Mouse (Mus musculus) left cerebral cortex, postnatal 25 days (tissue): ENCODE data around the gene Gpr176. TPM values are rescaled to one million over a fixed set of nuclear protein-coding genes. Genes with fewer than 3 reads are reported as not detected.

ENCODE experiments used
- DNase-seq, 2 experiments: peaks; one replicate each; pipeline ENCODE4 v3.0.0; 2022; ENCODE audit warnings: low spot score in 2 of 2, mixed read lengths in 1 of 2
- intact Hi-C: fragments of 180-260 bp; cut with DNase I; formaldehyde crosslinking; loops from one replicate; pipeline ENCODE4 v1.15.1; 2025
- total RNA-seq, 2 experiments: library from RNA; stranded (reverse); gene quantifications; 2 replicates each; pipeline ENCODE4 v1.2.3; 2021

The Gpr176 gene
- 10 to 100 TPM in 1 of 2 experiments, 1 to 10 TPM in 1; 9.3 to 11.2 TPM for total RNA-seq

DNA sequence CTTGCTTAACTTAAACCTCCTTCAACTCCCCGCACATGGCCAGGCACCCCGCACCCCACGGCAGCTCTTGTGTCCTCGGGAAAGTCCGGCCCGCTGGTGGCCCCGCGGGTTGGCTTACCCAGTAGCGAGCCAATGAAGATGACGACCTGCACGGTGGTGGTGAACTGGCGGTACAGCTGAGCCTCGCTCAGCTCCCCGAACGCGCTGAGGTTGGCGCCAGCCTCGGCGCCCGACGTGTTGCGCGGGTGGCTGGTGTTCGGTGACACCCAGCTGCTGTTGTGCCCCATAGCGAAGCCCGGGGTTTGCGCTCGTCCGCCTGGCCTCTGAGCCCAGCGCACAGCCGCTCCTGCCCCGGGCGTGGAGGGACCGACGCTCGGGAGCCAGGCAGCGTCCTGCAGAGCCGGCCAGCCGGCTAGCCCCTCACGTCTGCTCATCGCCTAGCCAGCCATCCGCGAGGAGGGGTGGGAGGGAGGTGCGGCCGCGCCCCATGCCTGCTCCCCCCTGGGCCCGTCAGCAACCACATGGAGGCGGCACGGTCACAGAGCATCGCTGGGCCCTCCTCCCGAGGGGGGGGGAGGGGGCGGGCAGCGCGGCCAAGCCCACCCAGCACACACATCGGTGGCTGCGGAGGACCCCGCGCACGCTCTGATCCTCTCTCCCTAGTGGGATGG, at the start of gene Gpr176:
Gene Gpr176, minus strand, starts transcription at position 519 of the 671 bp plus-strand sequence.
- intact Hi-C loops: loop anchor here (5.0 kb wide), 1 partner anchor 111 kb away; no protein-coding TSS in a partner anchor
- peak; percentile 43 for DNase-seq

DNA sequence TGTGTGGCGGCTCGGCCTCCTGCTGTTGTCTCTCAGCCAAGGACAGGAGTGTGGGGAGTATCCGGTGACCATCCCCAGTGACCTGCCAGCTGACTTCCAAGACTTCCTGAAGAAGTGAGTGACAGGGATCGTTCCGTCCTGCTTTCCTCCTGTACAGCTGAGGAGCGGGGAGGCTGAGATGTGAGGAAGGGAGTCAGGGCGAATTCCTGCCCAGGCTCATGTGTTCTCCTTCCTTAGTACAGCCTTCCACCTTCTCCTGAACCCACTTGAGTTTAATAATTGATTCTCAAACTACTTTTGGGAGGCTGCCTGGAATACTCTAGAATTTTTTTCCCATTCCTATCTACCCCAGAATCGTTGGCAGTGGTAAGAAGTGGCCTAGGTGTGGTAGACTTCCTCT, 49.2 kb upstream of the Gpr176 start:
- no peak for DNase-seq
- intact Hi-C loops: no loop called here

DNA sequence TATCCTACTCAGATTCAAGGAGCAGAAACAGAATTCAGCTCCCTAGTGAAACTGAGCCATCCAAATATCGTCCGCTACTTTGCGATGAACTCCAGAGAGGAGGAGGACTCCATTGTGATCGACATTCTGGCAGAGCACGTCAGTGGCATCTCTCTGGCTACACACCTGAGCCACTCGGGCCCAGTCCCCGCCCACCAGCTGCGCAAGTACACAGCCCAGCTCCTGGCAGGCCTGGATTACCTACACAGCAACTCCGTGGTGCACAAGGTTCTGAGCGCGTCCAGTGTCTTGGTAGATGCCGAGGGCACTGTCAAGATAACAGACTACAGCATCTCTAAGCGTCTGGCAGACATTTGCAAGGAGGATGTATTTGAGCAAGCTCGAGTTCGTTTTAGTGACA, 48.7 kb upstream of the Gpr176 start:
- intact Hi-C loops: no loop called here
- no peak for DNase-seq

DNA sequence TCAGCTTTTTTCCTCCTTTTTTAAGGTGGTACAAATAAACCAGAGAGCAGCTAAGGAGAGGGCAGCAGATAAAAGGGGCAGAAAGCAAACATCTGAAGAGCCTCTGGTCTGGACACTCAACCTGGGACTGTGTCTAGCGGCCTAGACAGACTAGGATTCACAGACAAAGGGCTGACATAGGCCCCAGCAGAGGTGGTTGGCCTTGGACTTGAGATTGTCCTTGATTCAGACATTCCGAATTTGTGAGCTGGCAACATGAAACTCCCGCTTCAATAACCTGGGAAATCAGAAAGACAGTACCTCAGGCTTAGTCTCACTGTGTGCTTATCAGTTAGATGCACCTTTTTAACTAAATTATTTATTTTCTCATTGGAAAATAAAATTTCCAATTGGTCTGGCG, 44.9 kb upstream of the Gpr176 start:
- no peak for DNase-seq
- intact Hi-C loops: no loop called here

DNA sequence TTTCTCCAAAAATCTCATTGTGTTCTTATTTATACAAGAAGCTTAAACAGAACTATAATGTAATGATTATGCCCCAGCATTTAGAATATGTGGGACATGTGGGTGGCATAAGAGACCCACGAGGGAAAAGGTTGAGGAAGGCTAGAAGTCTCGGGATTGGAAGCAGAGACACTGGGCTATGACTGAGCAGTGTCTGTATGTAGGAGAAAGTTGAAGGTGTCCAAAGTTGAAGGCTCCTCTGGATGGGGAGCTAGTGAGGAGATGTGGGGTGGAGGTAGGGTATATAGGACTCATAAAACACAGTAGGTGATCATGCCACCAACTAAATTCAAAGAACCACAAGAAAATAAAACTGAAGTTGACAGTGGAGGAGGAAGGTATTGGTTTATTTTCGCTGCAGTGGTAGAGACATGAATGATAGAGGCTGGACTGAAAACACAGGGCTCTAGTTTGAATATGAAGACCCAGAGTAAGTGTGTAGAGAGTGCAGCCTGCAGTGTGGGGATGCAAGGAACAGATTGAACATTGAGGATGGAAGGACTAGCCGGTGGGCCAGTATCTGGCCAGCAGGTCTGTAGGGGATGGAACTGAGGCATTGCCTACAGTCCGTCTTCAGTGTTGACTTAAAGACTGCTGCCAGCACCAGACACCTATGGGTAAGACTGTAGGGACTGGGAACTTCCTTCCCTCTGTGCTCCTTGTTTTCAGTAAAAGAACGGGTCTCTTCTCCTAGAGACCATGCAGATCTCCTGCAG, 42.6 kb upstream of the Gpr176 start:
- no peak for DNase-seq
- intact Hi-C loops: no loop called here

GRCm38 (mm10) chr2:118412821-118413220, 39.6 kb upstream of the Gpr176 start:
- no peak for DNase-seq
- intact Hi-C loops: no loop called here

DNA sequence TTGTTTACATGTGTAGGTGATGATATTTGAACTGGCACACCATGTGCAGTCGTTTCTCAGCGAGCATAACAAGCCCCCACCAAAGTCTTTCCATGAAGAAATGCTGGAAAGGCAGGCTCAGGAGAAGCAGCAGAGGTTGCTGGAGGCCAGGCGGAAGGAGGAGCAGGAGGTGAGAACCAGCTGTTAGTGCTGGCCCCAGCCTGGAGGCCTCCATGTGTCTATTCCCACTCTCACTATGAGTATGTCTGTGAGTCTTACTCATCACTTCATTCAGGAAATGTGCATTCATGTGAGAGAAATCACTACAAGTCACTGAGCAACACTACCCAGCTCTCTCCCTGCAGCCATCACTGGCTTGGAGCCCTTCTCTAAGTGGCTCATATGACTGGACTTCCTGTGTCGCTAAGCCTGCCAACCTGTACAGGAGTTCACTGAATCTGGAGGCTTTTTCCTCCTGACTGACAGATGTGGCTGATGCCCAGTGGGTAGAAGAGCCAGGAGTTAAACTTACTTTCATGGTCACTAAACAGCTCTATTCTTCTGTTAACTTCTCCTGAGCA, 35.2 kb upstream of the Gpr176 start:
- DNase-seq: no peak
- intact Hi-C loops: no loop called here

DNA sequence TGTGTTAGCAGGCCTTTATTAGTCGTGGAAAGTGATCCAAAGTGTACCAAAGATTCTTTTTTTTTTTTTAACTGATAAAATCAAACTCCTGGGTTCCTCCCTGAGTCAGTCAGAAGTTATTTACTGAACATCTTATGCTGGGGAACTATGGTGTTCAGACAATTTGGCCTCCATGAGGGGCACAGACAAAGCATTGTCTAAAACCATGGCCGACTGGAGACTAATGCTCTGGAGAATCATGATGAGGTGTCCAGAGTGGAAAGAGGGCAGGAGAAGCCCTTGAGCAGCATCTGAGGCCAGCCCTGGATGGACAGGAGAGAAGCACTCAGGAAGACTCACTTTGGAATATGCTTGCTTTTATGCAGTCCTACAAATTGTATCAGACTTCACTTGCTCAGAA, 33.6 kb upstream of the Gpr176 start:
- intact Hi-C loops: no loop called here
- no peak for DNase-seq

DNA sequence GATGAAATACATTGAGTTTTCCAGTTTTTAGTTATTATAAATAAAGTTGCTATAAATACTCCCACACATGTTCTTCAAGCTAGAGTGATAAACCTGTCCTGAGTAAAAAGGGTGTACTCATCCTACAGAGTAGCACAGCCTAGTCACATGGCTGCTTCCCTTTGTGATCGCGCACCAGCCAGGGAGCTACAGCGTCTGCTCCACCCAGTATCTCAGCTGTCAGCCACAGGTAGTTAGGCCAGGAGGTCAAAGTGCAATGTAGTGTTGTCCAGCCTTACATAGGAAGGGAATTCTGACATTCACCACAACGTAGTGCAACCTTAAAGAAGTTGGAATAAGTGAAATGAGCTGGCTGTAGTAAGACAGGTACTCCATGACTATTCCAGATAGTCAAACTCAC, 32.3 kb upstream of the Gpr176 start:
- no peak for DNase-seq
- intact Hi-C loops: no loop called here

DNA sequence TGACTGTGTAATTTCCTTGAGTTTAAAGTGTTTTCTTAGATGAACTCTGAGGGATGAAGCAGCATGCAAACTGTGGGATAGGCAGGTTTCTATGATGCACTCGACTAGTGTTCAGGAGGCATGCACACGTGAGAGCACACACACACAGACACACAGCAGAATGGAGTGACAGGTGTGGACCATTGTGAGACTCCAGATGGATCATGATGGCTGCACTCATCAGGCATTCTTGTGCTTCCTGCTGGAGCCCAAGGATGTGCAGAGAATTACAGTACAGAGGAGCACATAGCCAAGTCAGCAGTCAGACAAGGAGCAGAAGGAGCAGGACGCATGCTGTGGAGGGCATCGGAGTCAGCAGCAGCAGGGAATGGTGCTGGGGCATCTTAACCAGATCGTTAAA, 31.1 kb upstream of the Gpr176 start:
- intact Hi-C loops: no loop called here
- DNase-seq: no peak

GRCm38 (mm10) chr2:118401834-118402727, 28.9 kb upstream of the Gpr176 start:
- intact Hi-C loops: no loop called here
- no peak for DNase-seq

GRCm38 (mm10) chr2:118399751-118400150, 26.5 kb upstream of the Gpr176 start:
- intact Hi-C loops: no loop called here
- DNase-seq: no peak

DNA sequence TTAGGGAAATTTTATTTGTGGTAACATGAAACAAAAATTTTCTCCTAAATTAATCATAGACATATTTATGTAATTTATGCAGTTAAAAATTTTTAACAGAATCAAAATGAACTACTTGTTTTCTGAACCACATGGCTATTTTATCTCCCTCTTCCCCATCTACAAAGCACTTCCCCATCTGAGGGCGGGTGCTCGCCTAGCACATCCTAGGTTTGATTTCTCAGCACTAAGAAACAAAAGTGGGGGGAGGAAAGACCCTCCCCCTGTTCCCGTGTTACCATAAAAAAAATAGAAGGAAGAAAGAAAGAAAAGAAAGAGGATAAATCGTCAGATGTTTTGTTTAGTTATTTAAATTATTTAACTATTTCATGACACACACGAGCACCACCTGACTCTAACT, 18.0 kb upstream of the Gpr176 start:
- no peak for DNase-seq
- intact Hi-C loops: no loop called here

DNA sequence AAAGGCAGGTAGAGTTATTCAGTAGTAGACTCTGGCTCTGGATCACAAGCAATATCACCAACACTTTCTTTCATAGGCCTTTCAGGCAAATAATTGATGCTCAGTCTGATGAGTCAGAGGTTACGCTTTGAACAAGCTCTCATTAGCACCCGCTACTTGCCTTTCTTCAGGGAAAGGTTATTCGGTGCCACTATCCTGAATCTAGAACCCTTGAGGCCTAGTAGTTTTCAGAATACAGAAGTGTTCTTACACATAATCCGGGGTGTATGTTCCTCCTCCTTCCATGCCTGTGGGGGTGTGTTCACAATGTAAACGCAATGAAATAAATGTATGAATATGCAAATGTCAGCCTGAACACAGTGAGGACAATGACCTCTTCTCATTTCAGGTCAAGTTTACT, 16.9 kb upstream of the Gpr176 start:
- intact Hi-C loops: no loop called here
- DNase-seq: no peak

DNA sequence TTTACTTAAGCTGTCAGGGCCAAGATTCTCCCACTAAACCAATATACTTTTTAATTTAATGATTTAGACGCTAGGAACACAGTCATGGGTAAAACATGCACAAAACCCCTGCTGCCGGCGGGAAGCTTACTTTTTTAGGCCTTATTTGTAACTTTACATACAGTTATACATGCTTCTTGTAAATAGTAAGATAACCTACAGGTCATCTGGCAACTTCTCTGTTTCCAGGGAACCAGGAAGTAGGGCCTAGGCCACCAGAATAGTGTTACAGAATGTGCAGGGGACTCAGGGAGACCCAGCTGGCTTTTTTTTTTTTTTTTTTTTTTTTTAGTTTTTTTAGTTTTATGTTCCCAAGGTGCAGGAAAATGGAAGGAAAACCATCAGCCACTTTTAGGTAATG, 16.4 kb upstream of the Gpr176 start:
- intact Hi-C loops: no loop called here

GRCm38 (mm10) chr2:118388341-118389335, 15.4 kb upstream of the Gpr176 start, which contains the start of gene Eif2ak4:
Eif2ak4 (plus strand) TSS chr2:118388618.
- intact Hi-C loops: no loop called here
- peak; percentile 97 to 100 for DNase-seq

More for the DNA sequence above, 16.4 kb upstream of the Gpr176 start:
- DNase-seq: no peak

DNA sequence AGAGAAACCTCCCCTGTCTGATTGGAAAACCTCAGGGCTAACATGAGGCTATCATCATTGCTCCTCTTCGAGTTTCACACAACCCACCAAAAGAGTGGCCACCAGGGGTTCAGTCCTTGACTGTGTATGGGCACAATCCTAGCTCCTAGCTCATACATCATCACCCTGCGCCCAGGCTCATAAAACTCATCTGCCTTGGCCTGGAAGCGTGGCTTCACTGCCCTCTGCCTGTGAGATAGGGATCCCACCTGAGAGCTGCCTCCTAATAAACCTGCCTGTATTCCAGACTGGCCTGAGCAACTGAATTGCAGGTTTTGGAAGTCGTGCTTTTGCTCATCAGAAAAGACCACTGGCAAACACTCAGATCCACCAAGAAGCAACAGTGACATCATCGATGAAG, 10.2 kb upstream of the Gpr176 start:
- intact Hi-C loops: no loop called here
- no peak for DNase-seq

DNA sequence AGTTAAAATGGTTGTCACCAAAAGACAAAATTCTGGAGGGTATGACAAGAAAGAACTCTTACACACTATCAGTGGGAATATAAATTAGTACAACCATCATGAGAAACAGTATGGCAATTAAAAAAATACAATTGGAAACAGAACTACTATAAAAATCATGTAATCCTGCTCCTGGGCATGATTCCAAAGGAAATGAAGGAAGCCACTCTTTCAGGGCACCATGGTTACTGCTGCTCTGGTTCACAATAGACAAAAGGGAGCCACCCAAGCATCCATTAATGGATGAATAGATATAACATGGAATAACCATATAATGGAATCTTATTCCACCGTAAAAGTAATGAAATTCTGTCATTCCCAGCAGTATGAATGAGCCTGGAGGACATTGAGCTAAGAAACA, 6.5 kb upstream of the Gpr176 start:
- intact Hi-C loops: no loop called here
- DNase-seq: no peak

GRCm38 (mm10) chr2:118375931-118376330, 2.7 kb upstream of the Gpr176 start:
- intact Hi-C loops: no loop called here
- DNase-seq: peak; percentile 8 to 67
